Mouse (Mus musculus) megakaryocyte, embryonic 14.5 days (primary cell): ENCODE measurements at regions not wholly inside any gene's neighbourhood (a gene's known extent, or its start where the extent isn't known, plus 50 kb on each side); places are given as distances from the start of the nearest gene placed in this dataset.

ENCODE experiments used
- FLI1 ChIP-seq: IDR thresholded peaks from 2 replicates; pipeline ENCODE4 v1.6.1; 2012; ENCODE audit warnings: low read length, inconsistent platforms, mixed read lengths
- GATA1 ChIP-seq: IDR thresholded peaks from 3 replicates; pipeline ENCODE4 v1.6.1; 2012; ENCODE audit warnings: mixed read lengths, low read length, inconsistent platforms, borderline replicate concordance

GRCm38 (mm10) chr9:23567081-23567480, 344.2 kb downstream of the Bmper start:
- TF ChIP-seq GATA1: no peak
- TF ChIP-seq FLI1: no peak
